Mouse (Mus musculus): ENCODE data around the gene Cnnm1.

Gene Cnnm1

DNA sequence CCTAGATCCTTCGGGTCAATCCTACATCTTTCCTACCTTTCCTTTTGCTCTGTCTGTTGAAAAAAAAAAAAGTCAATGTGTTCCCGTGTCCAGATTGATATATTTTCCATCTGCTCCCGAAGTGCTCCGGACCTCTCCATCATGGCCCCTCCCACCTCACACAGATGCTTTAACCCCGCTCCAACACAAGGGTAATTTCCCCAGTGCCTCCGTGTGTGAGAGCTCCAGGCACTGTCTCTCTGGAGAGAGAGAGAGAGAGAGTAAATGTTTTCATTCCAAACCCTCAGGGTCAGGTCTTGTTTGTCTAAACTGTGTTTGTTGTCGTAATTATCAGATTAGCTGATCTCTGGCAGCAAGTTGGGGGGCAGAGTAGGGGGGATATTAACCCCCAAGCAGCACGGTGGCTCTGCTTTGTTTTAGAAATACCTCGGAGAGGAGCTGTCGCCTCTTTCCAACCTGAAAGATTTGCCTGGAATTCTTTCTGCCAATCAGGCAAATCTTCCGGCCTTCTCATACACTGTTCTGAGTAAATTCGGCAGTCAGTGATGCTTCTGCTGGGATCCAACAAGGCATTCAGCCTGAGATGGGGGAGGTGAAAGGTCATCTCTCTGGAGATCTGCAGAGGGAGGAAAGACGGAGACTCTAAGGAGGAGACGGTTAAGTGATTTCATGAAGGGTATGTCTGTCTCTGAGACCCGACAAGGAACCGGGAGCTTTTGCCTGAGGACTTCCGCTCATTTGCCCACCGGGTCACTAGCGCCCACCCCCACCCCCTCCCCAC lies 106.3 kb downstream of the Cnnm1 start:
- no peak for DNase-seq

Measured in cerebellum, adult 9-10 months (tissue).